Mouse (Mus musculus): Measurements from ENCODE around the gene Flad1.

Flad1 gene

GRCm38 (mm10) chr3:89354816-89355511 is 56.7 kb downstream of the Flad1 start:
- DNase-seq (ENCODE audit: extremely low read depth, low read depth) = peak; percentile 50

- DNase-seq (ENCODE audit: extremely low read depth, low read depth) = no peak
Measured at GRCm38 (mm10) chr3:89351271-89351670, 60.4 kb downstream of the Flad1 start.
